Mouse (Mus musculus): ENCODE measurements around the gene Igfbp6. TPM values are rescaled to one million over a fixed set of nuclear protein-coding genes. Genes with fewer than 3 reads are reported as not detected.

Gene Igfbp6
- polyA plus RNA-seq, 1 experiment from 2014 or later, result 27.1 TPM

DNA sequence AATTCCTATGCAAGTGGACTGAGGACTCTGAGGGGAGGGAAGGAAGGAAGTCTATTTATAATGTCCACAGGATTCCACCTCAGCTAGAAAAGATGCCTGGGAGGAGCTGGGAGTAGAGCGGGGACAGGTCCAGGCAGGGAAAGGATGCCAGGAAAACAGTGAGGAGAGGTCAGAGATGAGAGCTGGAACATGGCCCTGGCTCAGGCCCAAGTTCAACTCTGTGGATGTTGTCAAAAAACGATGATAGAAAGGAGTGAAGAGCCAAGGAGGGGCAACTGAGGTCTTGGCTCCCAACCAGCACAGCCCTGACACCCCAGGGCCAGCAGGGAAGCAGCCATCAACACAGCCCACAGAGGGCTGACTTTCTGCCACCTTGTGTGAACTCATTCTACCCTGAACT, 17.9 kb upstream of the Igfbp6 start:
- H3K9ac ChIP-seq (ENCODE audit: low read depth, low read length), result no peak overlapping the region
- H3K27ac ChIP-seq (ENCODE audit: low read depth, low read length), result peak overlapping the region; percentile 42; the same call in 1 of the 2 replicates
- H3K36me3 ChIP-seq (ENCODE audit: control insufficient read depth, insufficient read depth, low read length), result peaks cover 69% of the 10 kb centered on the region
- WGBS, result 60% methylated on average over 2 of the region's 2 CpGs
- H3K4me2 ChIP-seq (replicated peaks; ENCODE audit: low read depth, low read length), result no peak overlapping the region
- no peaks in the 10 kb centered on the region for H3K4me1 ChIP-seq (ENCODE audit: control insufficient read depth, insufficient read depth, low read length)
- no peaks in the 10 kb centered on the region for H3K27me3 ChIP-seq (ENCODE audit: control insufficient read depth, insufficient read depth, low read length)
- H3K4me3 ChIP-seq (ENCODE audit: low read length), result no peak overlapping the region
- no peak for ATAC-seq (ENCODE audit: low FRiP score, low TSS enrichment)
- H3K9me3 ChIP-seq (ENCODE audit: control insufficient read depth, low read length), result no peaks in the 10 kb centered on the region

DNA sequence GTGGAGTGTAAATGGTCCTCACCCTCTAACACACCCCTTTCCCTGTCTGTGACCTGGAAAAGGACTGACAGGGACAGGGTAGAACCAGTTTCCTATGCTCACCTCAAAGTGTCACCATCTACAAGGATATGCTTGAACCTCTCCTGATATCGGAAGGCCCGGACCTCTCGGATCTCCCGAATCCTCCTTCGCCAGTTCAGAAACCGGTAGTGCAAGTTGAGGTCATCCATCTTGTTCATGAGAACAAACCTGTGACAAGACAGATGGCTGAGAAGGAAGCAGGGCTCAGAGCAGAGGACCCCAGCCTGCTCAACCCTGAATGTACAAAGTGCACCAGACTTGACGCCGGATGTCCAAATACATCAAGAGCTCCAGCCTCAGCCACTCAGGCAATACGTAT, 10.8 kb upstream of the Igfbp6 start:
- no peak for ATAC-seq (ENCODE audit: low FRiP score, low TSS enrichment)
- Histone ChIP-seq H3K4me2 (replicated peaks; ENCODE audit: low read depth, low read length) (no peak overlapping the region), H3K36me3 (ENCODE audit: control insufficient read depth, insufficient read depth, low read length) (peaks cover 40% of the 10 kb centered on the region), H3K4me1 (ENCODE audit: control insufficient read depth, insufficient read depth, low read length) (peaks cover 7% of the 10 kb centered on the region; the same call in 1 of the 2 replicates), H3K27me3 (ENCODE audit: control insufficient read depth, insufficient read depth, low read length) (no peaks in the 10 kb centered on the region), H3K9ac (ENCODE audit: low read depth, low read length) (no peak overlapping the region), H3K27ac (ENCODE audit: low read depth, low read length) (no peak overlapping the region), H3K9me3 (ENCODE audit: control insufficient read depth, low read length) (no peaks in the 10 kb centered on the region), H3K4me3 (ENCODE audit: low read length) (no peak overlapping the region)
- WGBS, result 81% methylated on average over 9 of the region's 9 CpGs

DNA sequence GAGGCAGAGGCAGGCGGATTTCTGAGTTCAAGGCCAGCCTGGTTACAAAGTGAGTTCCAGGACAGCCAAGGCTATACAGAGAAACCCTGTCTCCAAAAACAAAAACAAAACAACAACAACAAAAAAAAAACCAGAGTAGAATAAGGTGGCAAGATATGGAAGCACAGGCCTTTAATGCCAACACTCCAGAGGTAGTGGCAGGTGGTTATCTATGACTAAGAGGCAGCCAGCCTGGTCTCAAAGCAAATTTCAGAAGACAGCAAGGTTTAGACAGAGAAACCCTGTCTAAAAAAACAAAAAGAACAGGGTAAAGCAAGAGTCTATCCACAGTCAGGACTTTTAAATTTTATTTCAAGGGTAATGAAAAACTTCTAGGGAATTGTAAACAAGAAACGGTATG, 9.5 kb upstream of the Igfbp6 start:
- whole genome bisulfite sequencing, result 92% methylated on average over 2 of the region's 2 CpGs
- no peak overlapping the region for H3K9ac ChIP-seq (ENCODE audit: low read depth, low read length)

DNA sequence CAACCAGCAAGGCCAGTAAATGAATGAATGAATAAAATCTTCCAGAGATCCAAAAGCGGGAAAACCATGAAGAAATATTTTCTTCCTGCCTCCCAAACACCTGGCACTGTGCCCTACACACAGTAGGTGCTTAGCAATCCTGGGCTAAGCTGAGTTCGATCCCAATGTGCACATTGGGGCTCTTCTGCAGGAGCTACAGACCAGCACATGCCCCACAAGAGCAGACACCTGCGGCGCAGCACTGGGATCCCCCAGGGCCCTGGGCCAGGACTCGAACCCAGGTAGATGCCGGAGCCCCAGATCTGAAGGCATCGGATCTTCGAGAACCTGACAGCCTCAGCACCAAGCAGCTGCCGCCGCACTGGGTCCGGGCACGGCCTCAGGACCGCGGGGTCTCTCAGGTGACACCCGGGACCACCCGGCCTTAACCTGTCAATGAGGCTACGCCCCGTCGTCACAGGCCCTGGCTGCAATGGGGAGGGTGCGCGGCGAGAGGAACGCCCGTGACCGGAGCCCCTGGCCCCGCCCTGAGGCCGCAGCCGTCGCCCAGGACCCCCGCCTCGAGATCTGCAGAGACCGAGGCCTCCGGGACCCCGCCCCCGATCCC, 8.5 kb upstream of the Igfbp6 start:
- Histone ChIP-seq H3K4me1 (ENCODE audit: control insufficient read depth, insufficient read depth, low read length) (peaks cover 7% of the 10 kb centered on the region; the same call in 1 of the 2 replicates), H3K27me3 (ENCODE audit: control insufficient read depth, insufficient read depth, low read length) (no peaks in the 10 kb centered on the region), H3K4me3 (ENCODE audit: low read length) (peak overlapping the region; percentile 83), H3K9ac (ENCODE audit: low read depth, low read length) (peak overlapping the region; percentile 83), H3K36me3 (ENCODE audit: control insufficient read depth, insufficient read depth, low read length) (peaks cover 17% of the 10 kb centered on the region; the same call in 1 of the 2 replicates), H3K4me2 (replicated peaks; ENCODE audit: low read depth, low read length) (peak overlapping the region; percentile 74), H3K27ac (ENCODE audit: low read depth, low read length) (peak overlapping the region; percentile 51; the same call in 1 of the 2 replicates), H3K9me3 (ENCODE audit: control insufficient read depth, low read length) (no peaks in the 10 kb centered on the region)
- peak; percentile 80 for ATAC-seq (ENCODE audit: low FRiP score, low TSS enrichment)
- WGBS, result 3% methylated on average over 34 of the region's 35 CpGs

More for the DNA sequence above, 9.5 kb upstream of the Igfbp6 start:
- no peaks in the 10 kb centered on the region for H3K9me3 ChIP-seq (ENCODE audit: control insufficient read depth, low read length)
- H3K27me3 ChIP-seq (ENCODE audit: control insufficient read depth, insufficient read depth, low read length), result no peaks in the 10 kb centered on the region
- peaks cover 7% of the 10 kb centered on the region; the same call in 1 of the 2 replicates for H3K4me1 ChIP-seq (ENCODE audit: control insufficient read depth, insufficient read depth, low read length)
- no peak overlapping the region for H3K4me3 ChIP-seq (ENCODE audit: low read length)
- no peak overlapping the region for H3K27ac ChIP-seq (ENCODE audit: low read depth, low read length)
- no peak overlapping the region for H3K4me2 ChIP-seq (replicated peaks; ENCODE audit: low read depth, low read length)
- no peak for ATAC-seq (ENCODE audit: low FRiP score, low TSS enrichment)
- H3K36me3 ChIP-seq (ENCODE audit: control insufficient read depth, insufficient read depth, low read length), result peaks cover 27% of the 10 kb centered on the region

DNA sequence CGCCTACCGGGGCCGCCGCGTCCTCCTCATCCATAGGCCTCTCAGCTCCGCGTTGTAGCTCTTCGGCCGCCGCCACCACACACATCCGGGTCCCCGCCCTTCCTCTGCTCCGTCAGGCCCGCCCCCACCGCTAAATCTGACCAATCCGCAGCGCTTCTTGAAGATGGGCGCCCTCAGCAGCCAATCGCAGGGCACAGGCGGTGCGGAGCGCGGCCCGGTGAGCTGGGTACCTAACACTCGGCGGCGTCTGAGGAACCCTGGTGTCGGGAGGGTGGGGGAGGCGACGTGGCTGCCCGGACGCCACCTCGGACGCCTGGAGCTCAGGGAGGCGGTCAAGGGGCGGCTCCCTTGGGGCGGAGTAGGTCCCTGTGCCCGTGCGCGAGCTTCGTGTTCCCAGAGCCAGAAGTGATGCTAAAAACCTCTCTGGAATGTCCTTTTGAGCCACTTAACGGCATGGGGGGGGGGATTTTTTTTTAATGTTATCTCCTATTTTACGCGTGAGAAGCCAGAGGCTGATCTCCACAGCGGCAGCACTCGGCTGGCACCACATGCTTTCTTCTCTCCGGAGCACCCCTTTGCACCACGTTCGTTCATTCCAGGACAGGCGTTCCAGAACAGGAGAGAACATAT, 7.9 kb upstream of the Igfbp6 start, which contains the start of gene Spryd3:
Gene Spryd3, minus strand, starts transcription at position 106 of the 630 bp plus-strand sequence.
- Histone ChIP-seq H3K4me2 (replicated peaks; ENCODE audit: low read depth, low read length) (peak within 1 kb of the TSS; percentile 74), H3K27me3 (ENCODE audit: control insufficient read depth, insufficient read depth, low read length) (no peaks in the 10 kb centered on the region), H3K9me3 (ENCODE audit: control insufficient read depth, low read length) (no peaks in the 10 kb centered on the region), H3K36me3 (ENCODE audit: control insufficient read depth, insufficient read depth, low read length) (peaks cover 12% of the 10 kb centered on the region; the same call in 1 of the 2 replicates), H3K4me1 (ENCODE audit: control insufficient read depth, insufficient read depth, low read length) (peaks cover 7% of the 10 kb centered on the region; the same call in 1 of the 2 replicates), H3K27ac (ENCODE audit: low read depth, low read length) (peak within 1 kb of the TSS; percentile 53; the same call in 1 of the 2 replicates), H3K4me3 (ENCODE audit: low read length) (peak within 1 kb of the TSS; percentile 83), H3K9ac (ENCODE audit: low read depth, low read length) (peak within 1 kb of the TSS; percentile 83)
- WGBS, result under 1% methylated on average over 50 of the region's 50 CpGs
- ATAC-seq (ENCODE audit: low FRiP score, low TSS enrichment), result peak; percentile 99

DNA sequence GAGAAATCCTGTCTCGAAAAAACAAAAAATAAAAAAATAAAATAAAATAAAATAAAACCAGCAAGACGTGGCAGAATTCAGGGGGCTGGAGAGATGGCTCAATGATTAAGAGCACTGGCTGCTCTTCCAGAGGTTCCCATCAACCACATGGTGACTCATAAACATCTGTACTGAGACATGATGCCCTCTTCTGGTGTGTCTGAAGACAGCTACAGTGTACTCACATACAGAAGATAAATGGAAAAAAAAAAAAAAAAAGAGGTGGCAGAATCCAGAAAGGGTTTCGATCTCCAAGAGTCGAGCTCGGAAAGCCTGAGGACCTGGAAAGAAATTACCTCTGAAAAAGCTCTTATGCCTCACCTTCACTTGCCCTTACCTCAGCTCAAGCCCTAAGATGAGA, 3.0 kb upstream of the Igfbp6 start:
- peaks cover 13% of the 10 kb centered on the region for H3K27me3 ChIP-seq (ENCODE audit: control insufficient read depth, insufficient read depth, low read length)
- ATAC-seq (ENCODE audit: low FRiP score, low TSS enrichment), result no peak
- no peak overlapping the region for H3K4me2 ChIP-seq (replicated peaks; ENCODE audit: low read depth, low read length)
- H3K36me3 ChIP-seq (ENCODE audit: control insufficient read depth, insufficient read depth, low read length), result no peaks in the 10 kb centered on the region
- WGBS, result 93% methylated on average over 5 of the region's 5 CpGs
- no peak overlapping the region for H3K4me3 ChIP-seq (ENCODE audit: low read length)
- H3K9me3 ChIP-seq (ENCODE audit: control insufficient read depth, low read length), result no peaks in the 10 kb centered on the region
- H3K27ac ChIP-seq (ENCODE audit: low read depth, low read length), result no peak overlapping the region
- H3K4me1 ChIP-seq (ENCODE audit: control insufficient read depth, insufficient read depth, low read length), result 0 out of 2 replicates have a peak, but pooled peaks cover 3% of the 10 kb centered on the region
- no peak overlapping the region for H3K9ac ChIP-seq (ENCODE audit: low read depth, low read length)

DNA sequence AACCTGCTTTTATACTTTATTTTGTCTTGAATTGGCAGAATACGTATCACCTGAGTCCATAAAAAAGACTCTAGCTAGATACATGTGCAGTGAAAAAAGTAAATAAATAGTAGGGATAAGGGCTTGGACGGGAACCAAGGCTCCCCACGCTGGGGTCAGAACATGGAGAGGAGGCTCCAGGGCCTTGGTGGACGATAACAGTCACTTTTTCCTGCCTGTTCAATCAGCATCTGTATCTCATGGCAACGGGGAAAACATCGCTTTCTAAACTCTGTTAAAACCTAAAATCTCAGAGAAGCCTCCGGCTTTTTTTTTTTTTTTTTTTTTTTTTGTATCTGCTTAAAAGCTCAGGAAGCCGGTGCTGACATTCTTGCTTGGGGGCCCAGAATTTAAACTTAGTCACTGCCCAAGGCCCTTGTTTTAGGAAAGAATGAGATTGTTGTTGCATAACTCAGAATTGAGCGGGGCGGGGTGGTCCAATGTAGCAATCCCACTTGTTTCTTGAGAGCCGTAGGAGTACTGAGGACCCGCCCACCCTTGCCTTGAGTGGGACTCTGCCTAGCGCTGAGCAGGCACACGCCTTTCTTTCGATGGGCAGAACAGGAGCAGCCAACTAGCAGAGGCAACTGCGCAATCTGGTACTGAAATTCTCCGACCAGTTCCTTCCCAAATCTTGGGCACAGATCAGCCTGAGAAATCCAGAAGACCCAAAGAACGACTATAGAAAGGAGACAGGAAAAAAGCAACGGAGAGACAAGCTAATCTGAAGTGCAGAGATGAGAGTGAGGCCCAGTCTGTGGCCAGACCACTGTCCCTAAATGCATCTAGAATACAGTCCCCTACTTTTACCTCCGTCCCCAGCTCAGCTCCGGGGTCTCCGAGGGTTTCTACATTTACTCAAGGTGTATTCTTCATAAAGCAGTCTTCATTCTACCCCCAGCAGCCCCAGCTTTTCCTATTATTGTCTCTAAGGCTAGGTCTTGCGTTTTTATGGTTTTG, 949 bp upstream of the Igfbp6 start:
- peak; percentile 44; the same call in 1 of the 2 replicates for ATAC-seq (ENCODE audit: low FRiP score, low TSS enrichment)
- Histone ChIP-seq H3K4me1 (ENCODE audit: control insufficient read depth, insufficient read depth, low read length) (0 out of 2 replicates have a peak, but pooled peaks cover 3% of the 10 kb centered on the region), H3K9ac (ENCODE audit: low read depth, low read length) (no peak overlapping the region), H3K27ac (ENCODE audit: low read depth, low read length) (peak overlapping the region; percentile 37; the same call in 1 of the 2 replicates), H3K36me3 (ENCODE audit: control insufficient read depth, insufficient read depth, low read length) (no peaks in the 10 kb centered on the region), H3K27me3 (ENCODE audit: control insufficient read depth, insufficient read depth, low read length) (peaks cover 13% of the 10 kb centered on the region), H3K4me3 (ENCODE audit: low read length) (no peak overlapping the region), H3K4me2 (replicated peaks; ENCODE audit: low read depth, low read length) (no peak overlapping the region), H3K9me3 (ENCODE audit: control insufficient read depth, low read length) (no peaks in the 10 kb centered on the region)
- 56% methylated on average over 23 of the region's 23 CpGs for WGBS

DNA sequence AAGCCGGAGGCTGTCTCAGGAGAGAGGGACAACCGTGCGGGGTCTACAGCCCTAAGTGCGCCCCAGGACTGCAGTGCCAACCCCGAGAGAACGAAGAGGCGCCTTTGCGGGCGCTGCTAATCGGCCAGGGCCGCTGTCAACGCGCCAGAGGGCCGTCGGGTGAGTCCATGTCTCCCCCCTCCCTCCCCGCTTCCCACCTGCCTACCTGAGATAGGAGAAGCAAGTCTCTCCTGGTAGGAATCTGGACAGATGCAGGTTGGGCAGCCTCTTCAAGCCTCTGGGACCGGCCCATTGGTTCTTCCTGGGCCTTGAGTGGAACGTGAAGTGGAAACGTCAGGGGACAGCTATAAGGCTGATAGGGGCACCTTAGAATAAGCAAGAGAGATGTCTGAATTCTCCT, 564 bp downstream of the Igfbp6 start:
- Histone ChIP-seq H3K27ac (ENCODE audit: low read depth, low read length) (no peak overlapping the region), H3K9ac (ENCODE audit: low read depth, low read length) (peak overlapping the region; percentile 31; the same call in 1 of the 2 replicates), H3K4me2 (replicated peaks; ENCODE audit: low read depth, low read length) (peak overlapping the region; percentile 41), H3K27me3 (ENCODE audit: control insufficient read depth, insufficient read depth, low read length) (peaks cover 13% of the 10 kb centered on the region), H3K9me3 (ENCODE audit: control insufficient read depth, low read length) (no peaks in the 10 kb centered on the region), H3K36me3 (ENCODE audit: control insufficient read depth, insufficient read depth, low read length) (no peaks in the 10 kb centered on the region), H3K4me3 (ENCODE audit: low read length) (peak overlapping the region; percentile 26), H3K4me1 (ENCODE audit: control insufficient read depth, insufficient read depth, low read length) (0 out of 2 replicates have a peak, but pooled peaks cover 5% of the 10 kb centered on the region)
- no peak for ATAC-seq (ENCODE audit: low FRiP score, low TSS enrichment)
- 13% methylated on average over 16 of the region's 19 CpGs for WGBS

All from kidney, embryonic 14.5 days (tissue).